Comparison of ENCODE assay signal across 10 mouse cellular contexts in the genomic region with DNA sequence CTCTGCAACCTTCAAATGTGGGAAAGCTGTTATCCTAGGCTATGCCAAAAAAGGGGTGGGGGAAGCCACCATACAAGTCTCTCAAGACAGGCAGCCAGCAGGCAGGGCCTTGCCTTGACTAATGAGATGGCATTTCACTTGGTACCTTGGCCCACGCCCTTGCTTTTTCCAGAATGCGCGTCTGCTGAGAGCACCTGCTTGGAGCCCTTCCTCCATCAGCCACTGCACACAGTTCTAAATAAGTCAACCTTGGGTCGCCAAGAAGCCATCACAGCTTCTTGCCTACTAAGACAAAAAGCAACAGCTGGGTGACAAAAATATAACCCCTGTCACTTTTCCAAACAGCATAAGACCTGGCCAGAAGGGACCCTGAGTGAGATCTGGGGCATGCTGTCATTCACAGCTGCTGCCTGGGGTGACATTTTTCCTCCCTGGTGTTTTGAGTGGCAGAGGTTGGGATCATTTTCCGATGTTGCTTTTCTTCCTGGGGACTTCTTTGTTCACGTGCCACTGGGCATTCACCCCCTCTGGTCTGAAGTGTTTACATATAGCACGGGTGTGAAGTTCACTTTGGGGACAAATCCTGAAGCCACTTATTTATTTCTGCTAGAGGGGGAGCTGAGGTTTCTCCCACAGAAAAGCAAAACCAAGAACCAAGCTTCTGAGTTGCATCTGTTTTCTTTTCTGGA.
DNase-seq lines count a peak whose midpoint lies in the region; ATAC-seq and TF ChIP-seq lines count a peak whose summit lies in the region.
"Had no signal": no experiment of that assay in that cellular context is flagged by ENCODE, and none has a peak within 500 bp of the region (broad histone marks: within the 10 kb centered on the region; RNA-seq: fewer than 3 reads in every experiment).

No protein-coding gene starts in this region.

- peaks cover 11% of the 10 kb centered on the region; the same call in 1 of the 2 replicates for H3K4me1 ChIP-seq in forebrain, embryonic 12.5 days
- H3K4me1 ChIP-seq in hindbrain, embryonic 10.5 days (replicated peaks): peaks cover 18% of the 10 kb centered on the region
- H3K4me1 ChIP-seq in midbrain, postnatal 0 days (ENCODE audit: insufficient read depth, low read length): peaks cover 4% of the 10 kb centered on the region; the same call in 1 of the 2 replicates
- H3K4me1 ChIP-seq: limb, embryonic 12.5 days had no signal

- no peaks in the 10 kb centered on the region for H3K36me3 ChIP-seq in forebrain, embryonic 12.5 days (replicated peaks)
- H3K36me3 ChIP-seq in hindbrain, embryonic 10.5 days: no peaks in the 10 kb centered on the region
- no peaks in the 10 kb centered on the region for H3K36me3 ChIP-seq in midbrain, postnatal 0 days (ENCODE audit: insufficient read depth, low read length)
- H3K36me3 ChIP-seq: limb, embryonic 12.5 days had no signal

- no peak overlapping the region for H3K9ac ChIP-seq in forebrain, embryonic 12.5 days
- no peak overlapping the region for H3K9ac ChIP-seq in midbrain, postnatal 0 days (replicated peaks; ENCODE audit: low read length, poor library complexity, severe bottlenecking)
- H3K9ac ChIP-seq: limb, embryonic 12.5 days had no signal

- WGBS in forebrain, embryonic 12.5 days: 50% methylated on average over 7 of the region's 7 CpGs
- WGBS in hindbrain, embryonic 10.5 days: 44% methylated on average over 7 of the region's 7 CpGs
- 44% methylated on average over 7 of the region's 7 CpGs for WGBS in midbrain, postnatal 0 days

- peak overlapping the region; percentile 65 for H3K27ac ChIP-seq in forebrain, embryonic 12.5 days
- peak overlapping the region; percentile 71 for H3K27ac ChIP-seq in hindbrain, embryonic 10.5 days
- H3K27ac ChIP-seq in midbrain, postnatal 0 days (ENCODE audit: low read depth, low read length): no peak overlapping the region
- H3K27ac ChIP-seq: limb, embryonic 12.5 days had no signal

- peak; percentile 40; the same call in 1 of the 2 replicates for ATAC-seq in forebrain, embryonic 12.5 days (ENCODE audit: low FRiP score)
- peak; percentile 47; the same call in 1 of the 2 replicates for ATAC-seq in midbrain, postnatal 0 days (ENCODE audit: low FRiP score)

- intact Hi-C loops in left cerebral cortex, postnatal 4 days (cut with DNase I): loop anchor here (5.0 kb wide), 2 partner anchors 127 to 222 kb away; no protein-coding TSS in a partner anchor
- intact Hi-C loops in left cerebral cortex, postnatal 36 days (cut with DNase I): no loop called here
- intact Hi-C loops in heart, postnatal 14 days (cut with DNase I): no loop called here

- no peak overlapping the region for H3K4me3 ChIP-seq in forebrain, embryonic 12.5 days (replicated peaks)
- H3K4me3 ChIP-seq in hindbrain, embryonic 10.5 days: no peak overlapping the region
- H3K4me3 ChIP-seq in midbrain, postnatal 0 days (ENCODE audit: low read depth, low read length): no peak overlapping the region
- H3K4me3 ChIP-seq: limb, embryonic 12.5 days had no signal

- H3K27me3 ChIP-seq in forebrain, embryonic 12.5 days: no peaks in the 10 kb centered on the region
- H3K27me3 ChIP-seq in hindbrain, embryonic 10.5 days (ENCODE audit: insufficient read depth, poor library complexity, severe bottlenecking): no peaks in the 10 kb centered on the region
- H3K27me3 ChIP-seq in midbrain, postnatal 0 days (ENCODE audit: insufficient read depth, low read length): no peaks in the 10 kb centered on the region
- H3K27me3 ChIP-seq: limb, embryonic 12.5 days had no signal

- H3K9me3 ChIP-seq in forebrain, embryonic 12.5 days: no peaks in the 10 kb centered on the region
- H3K9me3 ChIP-seq in hindbrain, embryonic 10.5 days: no peaks in the 10 kb centered on the region
- H3K9me3 ChIP-seq in midbrain, postnatal 0 days (ENCODE audit: low read length): no peaks in the 10 kb centered on the region
- H3K9me3 ChIP-seq: limb, embryonic 12.5 days had no signal

- peak; percentile 84 for DNase-seq in left cerebral cortex, postnatal 4 days
- DNase-seq in left cerebral cortex, postnatal 36 days (ENCODE audit: low spot score in 2 of 2): no peak
- peak; percentile 21 for DNase-seq in hindbrain, embryonic 10.5 days (ENCODE audit: low spot score)
- DNase-seq in midbrain, postnatal 0 days (ENCODE audit: low spot score): peak; percentile 77
- DNase-seq in kidney, adult 9 months: no peak
- no peak for DNase-seq in frontal cortex, postnatal 36 days (ENCODE audit: low spot score in 2 of 2)
- DNase-seq in heart, postnatal 14 days: no peak
- DNase-seq: thymus, adult 2 months had no signal

- no peak for TF ChIP-seq CTCF in midbrain, postnatal 0 days (IDR thresholded peaks at IDR 0.05)

- no peak overlapping the region for H3K4me2 ChIP-seq in forebrain, embryonic 12.5 days
- peak overlapping the region; percentile 7; the same call in 1 of the 2 replicates for H3K4me2 ChIP-seq in midbrain, postnatal 0 days (ENCODE audit: low read depth, low read length, poor library complexity, severe bottlenecking)
- H3K4me2 ChIP-seq: limb, embryonic 12.5 days had no signal

Comparison
In these comparisons a context has a peak if more than half of its experiments do, and no peak if none do; other contexts are left out.
1. DNase-seq: peak in left cerebral cortex, postnatal 4 days (single experiment), hindbrain, embryonic 10.5 days (single experiment) and midbrain, postnatal 0 days (single experiment); none in left cerebral cortex, postnatal 36 days (0 of 2), kidney, adult 9 months (single experiment), frontal cortex, postnatal 36 days (0 of 2) and heart, postnatal 14 days (0 of 2).